Mouse (Mus musculus) olfactory bulb, adult 2 months (tissue): ENCODE measurements around the gene Slc17a2.

Source experiments
- CTCF ChIP-seq: fragments of 200-500 bp; IDR thresholded peaks from 2 replicates; pipeline ENCODE4 v1.5.1; 2012; ENCODE audit warnings: low read depth, mild to moderate bottlenecking, low read length, moderate library complexity; ENCODE audit not compliant: insufficient read depth
- POLR2A ChIP-seq: fragments of 200-500 bp; IDR thresholded peaks from 2 replicates; pipeline ENCODE4 v1.6.1; 2012; ENCODE audit warnings: mild to moderate bottlenecking, low read depth, low read length, moderate library complexity; ENCODE audit not compliant: insufficient read depth

DNA sequence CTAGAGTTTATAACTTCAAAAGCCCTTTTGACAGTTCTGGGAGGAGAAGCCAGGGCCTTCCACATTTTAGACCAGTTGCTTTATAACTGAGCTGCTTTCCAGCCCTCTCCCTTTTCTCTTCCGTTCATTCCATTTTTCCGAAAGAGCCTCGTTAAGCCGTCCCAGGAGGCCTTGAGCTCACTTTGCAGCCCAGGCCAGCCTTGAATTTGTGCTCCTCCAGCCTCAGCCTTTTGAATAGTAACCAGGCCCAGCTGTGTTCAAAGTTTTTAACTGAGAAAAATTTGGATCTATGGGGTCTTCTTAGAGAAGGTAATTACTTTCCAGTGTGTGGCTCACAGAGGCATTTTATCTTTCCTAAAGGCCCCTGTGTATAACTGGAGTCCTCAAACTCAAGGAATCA lies 39.1 kb downstream of the Slc17a2 start:
- TF ChIP-seq CTCF (no peak), POLR2A (no peak)
